Mouse (Mus musculus): ENCODE measurements around the gene Cuzd1. TPM values are rescaled to one million over a fixed set of nuclear protein-coding genes. Genes with fewer than 3 reads are reported as not detected.

Gene Cuzd1
- not detected for total RNA-seq (2022)

DNA sequence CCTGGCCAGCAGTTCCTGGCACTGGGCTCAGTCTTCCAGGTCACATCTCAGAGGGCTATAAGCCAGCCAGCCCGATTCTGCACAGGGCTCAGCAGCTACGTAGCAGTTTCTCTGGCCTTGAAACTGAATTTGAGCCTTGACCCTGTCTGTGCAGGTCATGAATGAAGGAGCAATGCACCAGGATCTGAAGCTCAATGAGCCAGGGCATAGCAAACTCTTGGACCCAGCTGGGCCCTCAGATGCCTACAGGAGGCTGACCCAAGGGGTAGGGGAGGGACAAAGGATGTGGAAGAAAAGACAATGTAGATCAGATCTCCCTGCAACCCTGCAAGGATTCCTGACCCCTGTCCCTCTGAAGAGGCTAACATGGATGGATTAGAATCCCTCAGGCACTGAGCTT, at the start of gene Cuzd1:
Gene Cuzd1 (minus strand): TSS at position 101 of the 400 bp plus-strand sequence.
- DNase-seq (ENCODE audit: low spot score in 2 of 2), result no peak

DNA sequence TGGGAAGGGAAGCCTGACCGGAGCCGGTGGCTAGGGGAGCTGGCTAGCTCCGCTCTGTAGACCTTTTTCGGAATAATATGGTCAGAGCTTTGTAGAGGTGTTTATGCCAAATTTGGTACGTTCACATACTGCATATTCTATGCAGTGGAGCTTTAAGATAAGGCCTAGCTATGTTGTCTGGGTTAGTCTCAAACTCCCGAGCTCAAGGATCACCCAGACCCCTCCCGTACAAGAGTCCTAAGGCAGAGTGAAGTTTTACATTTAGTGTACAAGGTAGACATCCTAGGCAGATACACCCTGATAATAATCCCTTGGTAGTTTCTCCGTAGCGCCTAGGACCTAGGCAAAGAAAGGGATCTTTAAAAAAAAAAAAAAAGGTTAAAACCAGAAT, 49.4 kb upstream of the Cuzd1 start:
- DNase-seq (ENCODE audit: low spot score in 2 of 2), result no peak

DNA sequence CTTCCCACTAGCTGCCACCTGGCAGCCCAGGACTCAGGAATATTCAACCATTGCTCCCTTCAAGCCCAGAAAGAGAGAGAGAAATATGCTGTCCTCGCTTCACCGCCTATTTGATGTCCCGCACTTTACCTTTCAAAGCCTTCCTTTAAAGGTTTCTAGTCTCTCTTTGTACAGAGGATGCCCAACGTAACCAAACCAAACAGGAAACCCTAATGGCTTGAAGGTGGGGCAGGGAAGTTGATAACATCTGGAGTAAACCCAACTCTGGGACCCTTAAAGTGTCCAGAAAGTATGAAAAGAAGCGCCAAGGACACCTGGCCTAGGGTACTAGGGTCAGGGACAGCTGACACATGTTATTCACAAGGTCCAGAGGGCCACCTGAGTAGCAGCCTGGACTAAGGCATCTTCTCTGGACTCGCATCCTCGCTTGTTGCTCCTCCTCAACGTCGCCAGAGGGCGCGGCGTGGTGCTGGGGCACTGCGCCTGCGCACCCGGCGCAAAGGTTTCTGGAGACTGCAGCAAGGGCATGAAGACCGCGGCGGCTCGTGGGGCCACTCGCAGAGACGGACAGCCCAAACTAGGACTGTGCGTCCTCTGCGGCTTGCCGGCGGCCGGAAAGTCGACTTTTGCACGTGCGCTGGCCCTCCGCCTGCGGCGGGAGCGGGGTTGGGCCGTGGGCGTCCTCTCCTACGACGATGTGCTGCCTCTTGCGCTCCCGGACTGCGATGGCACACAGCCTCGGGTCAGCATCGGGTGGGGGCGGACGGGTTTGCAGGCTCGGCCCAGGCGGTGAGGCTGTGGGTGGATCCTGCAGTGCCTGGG, 48.8 kb upstream of the Cuzd1 start, which contains the start of gene Pstk:
Gene Pstk (plus strand): TSS at position 494 of the 822 bp plus-strand sequence.
- peak; percentile 80 to 83 for DNase-seq (ENCODE audit: low spot score in 2 of 2)

DNA sequence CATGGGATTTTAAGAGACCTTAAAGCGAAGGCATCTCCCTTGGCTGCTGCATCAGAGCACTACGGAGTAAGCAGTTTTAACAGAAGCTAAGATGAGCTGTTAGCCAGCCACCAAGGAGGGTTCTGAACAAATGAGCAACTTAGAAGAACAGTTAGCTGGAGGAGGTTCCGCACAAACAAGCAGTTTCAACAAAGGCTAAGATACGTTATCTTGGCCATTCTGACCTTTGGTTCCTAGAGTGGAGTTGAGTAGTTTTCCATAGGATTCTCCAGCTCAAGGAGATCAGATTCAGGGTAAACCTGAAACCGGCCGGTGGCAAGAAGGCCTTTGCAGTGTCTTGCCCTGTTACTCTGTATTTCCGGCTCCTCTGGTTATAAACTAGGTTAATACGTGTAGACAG, 42.0 kb upstream of the Cuzd1 start:
- no peak for DNase-seq (ENCODE audit: low spot score in 2 of 2)

DNA sequence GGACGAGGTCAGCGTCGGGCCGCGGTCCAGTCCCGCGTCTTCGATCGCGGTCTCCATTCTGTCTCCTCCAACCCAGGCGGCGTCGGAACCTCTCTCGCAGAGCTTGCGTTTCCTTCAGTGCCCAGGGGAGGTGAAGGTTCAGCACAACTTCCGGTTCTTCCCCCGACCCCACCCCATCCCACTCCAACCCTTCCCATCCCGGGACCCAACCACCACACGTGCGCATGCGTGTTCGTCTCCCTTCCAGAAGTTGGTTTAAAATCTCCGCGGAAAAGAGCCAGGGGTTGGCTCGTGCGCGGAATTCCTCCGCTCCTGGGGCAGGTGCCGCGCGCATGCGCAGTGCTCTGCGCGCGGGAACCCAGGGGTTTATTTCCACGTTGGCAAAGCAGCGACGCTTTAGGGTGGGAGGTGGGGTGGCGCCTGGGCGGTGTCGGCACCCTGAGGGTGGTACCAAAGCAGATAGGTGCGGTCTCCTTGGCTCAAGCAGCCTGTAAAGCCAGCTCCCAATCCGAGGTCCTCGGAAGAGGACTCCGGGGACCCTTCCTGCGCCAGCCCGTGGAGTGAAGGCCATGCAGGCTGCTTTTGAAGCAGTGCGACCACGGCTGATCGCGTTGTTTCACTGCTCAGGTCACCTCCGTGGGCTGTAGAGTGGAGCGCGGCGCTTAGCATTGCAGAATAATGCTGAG, 40.7 kb upstream of the Cuzd1 start, which contains the start of gene 2310057M21Rik:
Gene 2310057M21Rik (minus strand): TSS at position 145 of the 686 bp plus-strand sequence.
- DNase-seq (ENCODE audit: low spot score in 2 of 2), result peak; percentile 83 to 94

DNA sequence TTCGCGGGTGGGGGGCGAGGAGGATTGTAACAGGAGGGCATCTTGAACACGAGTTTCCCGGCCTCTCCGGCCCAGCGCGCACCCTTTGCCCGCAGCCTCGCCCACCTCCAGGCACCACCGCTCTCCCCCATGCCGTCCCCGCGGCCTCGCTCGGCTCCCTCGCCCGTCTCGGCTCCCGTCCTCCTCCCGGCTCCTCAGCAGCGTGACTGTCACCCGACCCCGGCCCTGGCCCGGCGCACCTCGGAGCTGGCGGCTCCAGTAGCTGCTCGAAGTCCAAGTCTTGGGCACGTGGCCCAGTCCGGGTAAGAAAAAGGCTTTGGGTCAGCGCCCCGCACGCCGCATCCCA, 40.1 kb upstream of the Cuzd1 start:
- no peak for DNase-seq (ENCODE audit: low spot score in 2 of 2)

DNA sequence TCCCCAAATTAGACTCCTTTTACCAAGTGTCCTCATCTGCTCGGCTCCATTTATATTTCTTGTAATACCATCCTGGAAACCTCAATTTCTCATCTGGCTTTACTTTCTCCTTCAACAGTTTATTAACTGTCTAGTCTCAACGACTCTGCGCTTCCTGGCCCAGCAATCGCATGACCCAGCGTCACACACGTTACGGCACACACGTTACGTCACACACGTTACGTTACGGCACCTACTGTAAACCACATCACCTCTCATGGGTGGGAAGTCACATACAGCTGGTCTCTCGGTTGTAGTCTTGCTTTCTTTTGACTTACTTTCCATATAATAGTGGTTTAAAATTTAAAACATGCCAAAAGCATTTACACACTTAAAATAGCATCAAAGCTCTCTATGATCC, 34.0 kb upstream of the Cuzd1 start:
- DNase-seq (ENCODE audit: low spot score in 2 of 2), result no peak

DNA sequence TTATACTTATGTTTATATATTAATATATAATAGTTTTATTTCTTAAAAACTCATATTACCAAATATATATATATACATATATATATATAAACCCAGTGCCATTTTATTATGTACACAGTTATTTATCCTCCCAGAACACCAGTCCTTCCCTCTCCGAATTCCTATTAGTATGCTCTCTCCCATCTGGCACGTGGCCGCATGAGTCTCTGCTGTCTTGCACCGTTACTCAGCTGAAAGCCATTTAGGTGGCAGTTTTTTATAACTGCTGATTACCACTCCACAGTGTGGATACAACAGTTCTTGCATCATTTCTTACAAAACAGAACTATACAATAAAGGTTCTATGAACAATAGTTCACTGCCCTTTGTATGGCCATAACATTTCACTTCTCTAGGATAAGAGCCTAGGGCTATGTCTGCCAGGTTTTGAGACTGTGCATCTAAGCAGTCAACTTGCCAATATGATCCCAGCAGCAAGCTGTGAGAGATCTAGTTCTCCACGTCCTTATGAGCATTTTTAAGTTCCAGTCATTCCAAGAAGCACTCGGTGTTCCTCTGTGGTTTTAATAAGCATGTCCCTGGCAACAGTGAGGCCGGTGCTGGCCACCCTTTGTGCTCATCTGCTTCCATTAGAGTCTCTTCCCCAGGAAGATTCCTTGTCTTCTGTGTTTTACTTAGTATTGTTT, 23.9 kb upstream of the Cuzd1 start:
- no peak for DNase-seq (ENCODE audit: low spot score in 2 of 2)

DNA sequence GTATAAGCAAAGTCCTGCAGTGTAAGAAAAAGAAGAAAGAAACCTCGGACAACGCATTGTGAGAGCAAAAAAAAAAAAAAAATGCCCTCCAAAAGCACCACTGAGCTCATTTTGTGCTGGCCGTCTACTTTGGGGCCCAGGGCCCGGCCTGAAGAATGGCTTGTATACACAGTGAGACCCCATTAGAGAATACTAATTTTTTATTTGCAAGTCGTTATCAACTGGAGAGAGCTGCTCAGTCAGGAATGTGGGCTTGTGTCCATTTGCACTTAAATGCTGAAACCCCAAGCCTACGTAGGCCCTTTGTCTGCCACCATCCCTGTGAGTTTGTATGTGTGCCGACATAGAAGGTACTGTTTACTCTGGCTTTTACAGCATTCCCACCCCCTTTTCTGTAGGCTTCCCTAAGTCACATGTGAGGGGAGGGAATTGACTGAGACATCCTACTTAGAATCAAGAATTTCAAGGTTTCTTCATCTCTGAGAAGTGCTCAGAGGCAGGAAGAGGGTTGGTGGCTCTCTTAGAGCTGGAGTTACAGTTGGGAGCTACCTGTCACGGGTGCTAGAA, 15.5 kb upstream of the Cuzd1 start:
- DNase-seq (ENCODE audit: low spot score in 2 of 2), result no peak

DNA sequence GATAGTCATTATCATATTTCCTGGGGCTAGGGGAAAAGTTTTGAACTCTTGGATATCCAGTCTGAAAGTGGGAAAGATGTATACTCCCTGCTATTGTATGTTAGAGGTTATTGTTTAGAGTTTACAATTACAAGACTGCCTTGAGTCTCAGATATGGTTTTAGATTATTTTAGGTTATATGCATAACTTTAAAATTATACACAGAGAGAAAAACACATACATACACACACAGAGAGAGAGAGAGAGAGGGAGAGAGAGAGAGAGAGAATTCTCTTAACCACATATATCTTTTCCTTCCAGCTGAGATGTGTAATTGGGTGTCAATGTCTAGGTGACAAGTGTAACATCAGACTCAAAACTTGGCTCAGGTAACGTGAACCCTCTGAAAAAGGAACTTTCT, 11.5 kb upstream of the Cuzd1 start, which contains the start of gene Fam24a:
Gene Fam24a (plus strand): TSS at position 301 of the 400 bp plus-strand sequence.
- DNase-seq (ENCODE audit: low spot score in 2 of 2), result no peak

DNA sequence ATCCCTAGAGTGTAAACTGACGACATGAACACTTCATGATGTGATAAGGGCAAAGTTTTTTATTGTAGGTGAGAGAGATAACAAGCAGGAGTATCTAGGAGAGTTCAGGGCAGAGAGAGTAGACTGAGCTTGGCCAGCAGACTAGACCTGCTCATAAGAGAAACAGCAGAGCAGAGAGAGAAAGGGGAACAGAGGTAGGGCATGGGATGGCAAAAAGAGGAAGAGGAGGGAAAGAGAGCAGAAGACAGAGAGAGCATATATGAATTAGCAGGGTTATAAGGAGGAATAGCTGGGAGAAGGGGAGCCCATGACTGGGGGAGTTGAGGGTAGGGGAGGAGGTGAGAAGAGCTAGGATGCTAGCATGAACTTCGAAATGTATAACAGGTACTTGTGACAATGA, 9.6 kb upstream of the Cuzd1 start:
- DNase-seq (ENCODE audit: low spot score in 2 of 2), result no peak

DNA sequence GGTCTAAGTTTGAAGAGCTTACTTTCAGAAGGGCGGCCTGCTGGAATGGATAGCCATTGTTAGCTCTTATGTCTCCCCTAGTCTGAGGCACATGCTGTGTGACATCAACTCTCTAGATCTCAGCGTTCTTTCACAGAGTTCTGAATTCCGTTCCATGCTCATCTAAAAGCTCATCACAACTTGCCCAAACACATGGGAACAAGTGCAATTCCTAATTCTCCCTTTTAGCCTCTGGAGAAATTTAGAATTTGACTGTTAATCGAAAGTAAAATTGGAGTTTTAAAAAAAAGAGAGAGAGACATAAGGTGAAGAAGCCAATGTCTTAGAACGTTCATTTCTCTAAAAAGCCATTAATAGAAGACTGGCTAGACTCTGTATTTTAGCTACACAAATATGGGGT, 7.3 kb upstream of the Cuzd1 start, which contains the start of gene Fam24b:
Gene Fam24b (minus strand): TSS at position 101 of the 400 bp plus-strand sequence.
- no peak for DNase-seq (ENCODE audit: low spot score in 2 of 2)

DNA sequence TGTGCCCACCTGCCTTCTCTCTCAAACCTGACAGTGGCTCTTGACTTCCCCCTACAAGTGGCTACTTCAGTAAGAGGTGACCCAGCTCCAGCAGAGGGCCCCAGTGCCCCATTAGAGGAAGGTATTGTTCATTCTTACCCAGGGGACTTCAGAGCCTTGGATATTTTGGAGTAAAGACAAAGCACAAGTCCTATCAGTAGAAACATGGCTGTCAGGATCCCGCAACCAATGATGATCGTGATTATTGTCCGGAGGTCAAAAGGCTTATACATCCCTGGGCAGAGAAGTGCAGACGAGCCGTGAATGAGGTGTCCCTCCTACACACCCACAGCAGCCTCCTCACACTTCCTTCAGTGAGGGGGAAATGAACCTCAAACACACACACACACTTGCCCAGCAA, 5.0 kb upstream of the Cuzd1 start:
- DNase-seq (ENCODE audit: low spot score in 2 of 2), result no peak

DNA sequence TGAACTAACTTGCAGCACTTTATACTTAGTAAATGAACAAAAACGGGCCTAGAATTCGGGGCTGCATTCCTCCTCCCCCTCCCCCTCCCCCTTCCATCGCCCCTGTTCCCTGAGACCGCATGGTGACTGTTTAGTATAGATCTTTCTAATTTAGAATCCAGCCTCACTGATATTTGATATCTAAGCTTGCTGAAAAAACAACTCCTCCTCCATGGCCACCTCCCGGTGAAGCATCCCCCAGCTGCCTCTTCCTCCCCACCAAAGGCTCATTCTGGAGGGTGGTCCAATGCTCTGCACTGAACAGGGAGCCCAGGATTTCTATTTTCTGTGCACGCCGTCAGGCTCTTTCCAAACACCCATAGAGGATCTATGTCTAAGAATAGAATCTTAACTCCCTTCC, 3.8 kb downstream of the Cuzd1 start:
- no peak for DNase-seq (ENCODE audit: low spot score in 2 of 2)

DNA sequence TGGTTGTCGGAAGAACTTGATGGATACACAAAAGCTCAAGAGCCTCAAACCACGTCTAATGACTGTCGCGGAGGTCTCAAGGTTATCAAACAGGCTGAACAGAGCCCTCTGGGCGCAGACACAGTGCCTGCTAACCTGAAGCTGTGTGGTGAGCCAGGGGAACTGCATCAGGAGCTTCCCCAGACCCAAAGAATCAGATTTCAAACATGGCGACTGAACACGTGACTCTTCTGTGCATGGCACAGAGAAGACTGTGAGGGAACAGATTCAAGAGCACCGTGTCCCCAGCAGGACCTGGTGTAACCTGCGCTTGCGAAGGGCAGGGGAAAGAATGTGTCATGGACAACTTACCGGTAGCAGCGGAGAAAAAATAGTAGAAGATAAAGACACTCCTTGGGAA, 4.5 kb downstream of the Cuzd1 start:
- DNase-seq (ENCODE audit: low spot score in 2 of 2), result no peak

DNA sequence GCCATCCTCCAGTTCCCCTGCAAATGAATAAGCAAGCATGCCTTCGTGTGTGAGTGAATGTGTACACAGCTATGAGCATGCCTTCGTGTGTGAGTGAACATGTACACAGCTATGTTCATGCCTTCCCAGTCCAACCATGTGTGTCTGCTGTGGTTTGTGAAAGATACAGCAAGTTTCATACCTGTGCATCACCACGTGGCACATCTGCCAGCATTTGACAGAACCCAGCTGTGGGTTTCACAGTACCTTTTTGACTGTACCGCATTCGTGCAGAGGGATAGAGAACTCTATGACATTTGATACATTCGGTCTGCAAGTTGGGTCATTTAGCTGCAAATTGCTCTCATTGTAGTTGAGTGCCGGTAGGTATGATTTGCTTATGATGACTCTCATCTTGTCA, 7.6 kb downstream of the Cuzd1 start:
- DNase-seq (ENCODE audit: low spot score in 2 of 2), result no peak

DNA sequence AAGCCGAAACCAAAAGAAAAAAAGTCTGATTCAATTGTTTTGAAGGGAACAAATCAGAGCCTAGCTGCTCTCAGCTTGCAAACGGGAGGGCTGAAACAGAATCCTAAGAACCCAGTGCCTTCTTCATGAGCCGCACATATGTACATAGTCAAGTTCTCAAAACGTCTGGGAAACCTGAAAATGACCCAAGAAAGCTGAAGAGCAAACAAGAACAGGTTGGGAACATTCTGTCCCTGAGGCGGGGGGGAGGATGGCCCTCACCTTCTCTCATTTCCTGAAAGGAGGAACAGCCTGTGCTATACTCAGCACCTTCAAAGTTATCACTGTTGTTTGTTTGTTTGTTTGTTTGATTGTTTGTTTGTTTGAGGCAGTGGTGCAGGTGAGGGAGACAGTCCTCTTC, 15.4 kb downstream of the Cuzd1 start:
- no peak for DNase-seq (ENCODE audit: low spot score in 2 of 2)

DNA sequence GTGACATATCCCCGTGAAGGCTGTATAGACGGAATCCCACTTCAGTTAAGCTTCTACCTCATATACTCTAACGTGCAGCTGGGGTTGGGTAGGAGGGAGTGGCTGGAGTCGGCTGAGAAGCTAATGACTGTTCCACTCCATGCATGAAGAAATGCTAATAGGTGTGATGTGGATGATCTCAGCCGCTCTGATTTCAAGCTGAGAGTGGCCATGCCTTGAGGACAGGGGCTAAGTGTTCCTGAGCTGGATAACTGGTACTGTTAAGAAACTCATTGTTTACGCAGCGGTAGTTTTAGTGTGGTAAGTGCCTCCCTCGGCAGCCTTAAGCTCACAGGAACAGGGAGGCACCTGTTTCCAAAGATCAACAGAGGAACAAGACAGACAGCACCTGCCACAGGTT, 18.8 kb downstream of the Cuzd1 start:
- DNase-seq (ENCODE audit: low spot score in 2 of 2), result no peak

DNA sequence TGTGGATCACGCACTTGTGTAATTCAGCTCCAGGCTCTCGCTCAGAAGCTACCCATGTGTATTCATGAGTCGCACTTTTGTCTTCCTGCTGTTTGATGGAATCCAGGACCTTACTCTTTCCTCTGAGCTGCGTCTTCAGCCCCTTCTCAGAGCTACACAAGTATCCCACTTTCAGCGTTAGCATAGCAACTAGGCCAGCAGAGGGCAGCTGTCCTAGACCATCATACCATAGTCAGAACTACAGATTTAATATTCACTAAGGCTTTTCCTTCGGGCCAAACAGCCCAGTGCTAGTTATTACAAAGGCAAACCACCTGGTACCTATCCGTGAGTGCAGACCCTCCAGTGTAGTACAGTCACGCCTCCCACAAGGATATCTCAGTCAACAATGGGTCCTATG, 24.9 kb downstream of the Cuzd1 start:
- no peak for DNase-seq (ENCODE audit: low spot score in 2 of 2)

DNA sequence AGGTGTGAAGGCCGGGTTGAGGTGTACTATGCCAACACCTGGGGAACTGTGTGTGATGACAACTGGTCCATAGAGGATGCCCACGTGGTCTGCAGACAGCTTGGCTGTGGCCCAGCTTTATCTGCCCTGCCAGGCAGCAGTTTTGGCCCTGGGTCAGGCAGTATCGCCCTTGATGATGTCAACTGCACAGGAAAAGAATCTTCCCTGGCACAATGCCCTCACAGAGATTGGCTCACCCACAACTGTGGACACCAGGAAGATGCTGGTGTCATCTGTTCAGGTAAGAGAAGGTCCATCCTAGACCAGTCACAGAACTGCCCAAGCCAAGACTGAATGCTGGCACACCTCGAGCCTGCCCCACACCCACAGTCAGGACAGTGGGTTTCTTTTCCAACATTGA, 56.2 kb downstream of the Cuzd1 start:
- DNase-seq (ENCODE audit: low spot score in 2 of 2), result no peak

DNA sequence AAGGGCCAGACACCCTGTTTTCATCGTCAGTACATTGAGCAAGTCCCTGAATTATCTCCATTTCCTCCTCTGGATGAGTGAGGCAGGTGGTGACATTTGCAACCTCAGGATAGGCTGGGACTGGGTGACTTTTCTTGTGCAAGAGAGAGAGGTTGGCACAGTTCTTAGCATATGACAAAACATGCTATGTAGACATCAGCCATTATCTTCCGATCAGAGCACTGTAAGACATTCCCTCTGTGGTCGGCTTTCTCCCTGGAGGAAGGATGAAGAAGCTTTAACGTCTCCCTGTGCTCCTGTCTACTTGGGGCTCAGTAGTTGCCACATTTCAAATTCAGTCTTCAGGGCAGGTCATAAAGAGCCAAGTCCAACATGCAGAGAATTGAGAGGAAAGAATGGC, 57.8 kb downstream of the Cuzd1 start:
- no peak for DNase-seq (ENCODE audit: low spot score in 2 of 2)

DNA sequence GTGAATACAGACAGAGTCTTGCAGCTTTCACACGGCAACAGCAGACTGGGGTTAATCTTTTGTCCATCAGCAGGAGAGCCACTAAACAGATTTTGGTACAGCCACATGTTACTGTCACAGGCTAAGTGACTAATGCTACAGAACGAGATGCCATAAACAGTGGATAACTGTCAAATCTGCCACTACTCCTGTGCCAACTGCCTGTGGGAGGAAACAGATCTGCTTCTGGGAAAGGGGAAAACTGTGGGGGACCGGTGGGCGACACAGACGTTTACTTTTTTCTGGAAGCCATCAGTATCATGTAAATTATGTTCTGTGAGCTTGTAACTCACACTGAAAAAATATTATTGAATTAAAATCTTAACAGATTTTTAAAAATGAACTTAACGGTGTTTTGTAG, 61.1 kb downstream of the Cuzd1 start:
- peak in 1 of 2 experiments; percentile 18 for DNase-seq (ENCODE audit: low spot score in 2 of 2)
